Mouse (Mus musculus): Measurements from ENCODE around the gene Map3k13. TPM values are rescaled to one million over a fixed set of nuclear protein-coding genes. Genes with fewer than 3 reads are reported as not detected.
"Not testable (repeated sequence)": the region's sequence is repeated elsewhere in the genome, so short reads cannot be mapped to it uniquely, and the experiment has no call there.

The Map3k13 gene
- polyA plus RNA-seq, 1 experiment from 2014 or later = 5.1 TPM

DNA sequence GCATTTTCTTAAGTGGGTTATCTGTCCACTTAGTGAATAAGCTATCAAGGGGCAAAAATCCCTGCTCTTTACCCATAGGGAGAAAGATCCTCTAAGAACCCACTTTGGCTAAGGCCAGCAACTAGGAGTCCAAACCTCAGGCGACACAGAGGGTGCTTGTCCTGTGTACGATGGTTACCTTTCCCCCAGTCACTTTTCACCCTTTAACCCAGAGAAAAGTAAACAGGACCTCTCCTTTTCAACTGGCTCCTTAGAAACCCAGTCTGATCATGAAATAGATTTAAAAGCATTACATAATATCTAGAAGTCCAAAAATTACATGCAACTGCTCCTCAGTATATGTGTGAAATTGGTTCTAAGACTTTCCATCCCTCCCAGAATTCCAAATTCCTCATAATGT is 11.3 kb upstream of the Map3k13 start:
- H3K4me2 ChIP-seq (ENCODE audit: low read length) = no peak overlapping the region
- H3K27ac ChIP-seq (ENCODE audit: low read depth, low read length) = no peak overlapping the region
- 82% methylated on average over 2 of the region's 2 CpGs for WGBS
- H3K9me3 ChIP-seq (ENCODE audit: control insufficient read depth, low read length) = no peaks in the 10 kb centered on the region
- no peak overlapping the region for H3K9ac ChIP-seq (ENCODE audit: low read depth, low read length)
- ATAC-seq = no peak
- no peak overlapping the region for H3K4me3 ChIP-seq (ENCODE audit: low read length)
- H3K36me3 ChIP-seq (ENCODE audit: control insufficient read depth, insufficient read depth, low read length) = no peaks in the 10 kb centered on the region
- peaks cover 4% of the 10 kb centered on the region for H3K4me1 ChIP-seq (ENCODE audit: control insufficient read depth, insufficient read depth, low read depth, low read length)
- H3K27me3 ChIP-seq (replicated peaks; ENCODE audit: control insufficient read depth, insufficient read depth, low read length) = no peaks in the 10 kb centered on the region

DNA sequence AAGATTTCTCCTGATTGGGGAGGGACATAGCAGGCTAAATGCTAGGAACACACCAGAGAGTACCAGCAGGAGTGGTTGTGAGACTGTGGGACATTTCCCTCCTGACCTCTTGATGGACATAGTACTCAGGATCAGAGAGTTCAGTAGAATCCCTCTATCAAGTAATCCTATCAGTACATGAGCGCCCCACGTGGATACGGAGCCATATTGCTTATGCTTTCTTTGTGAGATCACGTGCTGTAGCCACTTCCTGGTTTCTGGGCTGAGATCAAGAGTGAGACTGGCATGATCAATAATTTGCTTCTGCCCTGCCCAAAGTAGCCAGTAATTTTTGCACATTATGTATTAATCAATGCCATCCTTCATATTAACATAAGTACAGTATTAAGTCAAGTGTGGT is 9.1 kb upstream of the Map3k13 start:
- Histone ChIP-seq H3K9me3 (ENCODE audit: control insufficient read depth, low read length) (no peaks in the 10 kb centered on the region), H3K36me3 (ENCODE audit: control insufficient read depth, insufficient read depth, low read length) (no peaks in the 10 kb centered on the region), H3K4me1 (ENCODE audit: control insufficient read depth, insufficient read depth, low read depth, low read length) (peaks cover 9% of the 10 kb centered on the region), H3K4me2 (ENCODE audit: low read length) (no peak overlapping the region), H3K27me3 (replicated peaks; ENCODE audit: control insufficient read depth, insufficient read depth, low read length) (no peaks in the 10 kb centered on the region), H3K4me3 (ENCODE audit: low read length) (no peak overlapping the region), H3K27ac (ENCODE audit: low read depth, low read length) (no peak overlapping the region), H3K9ac (ENCODE audit: low read depth, low read length) (no peak overlapping the region)
- ATAC-seq = no peak
- 71% methylated on average over 4 of the region's 4 CpGs for WGBS

DNA sequence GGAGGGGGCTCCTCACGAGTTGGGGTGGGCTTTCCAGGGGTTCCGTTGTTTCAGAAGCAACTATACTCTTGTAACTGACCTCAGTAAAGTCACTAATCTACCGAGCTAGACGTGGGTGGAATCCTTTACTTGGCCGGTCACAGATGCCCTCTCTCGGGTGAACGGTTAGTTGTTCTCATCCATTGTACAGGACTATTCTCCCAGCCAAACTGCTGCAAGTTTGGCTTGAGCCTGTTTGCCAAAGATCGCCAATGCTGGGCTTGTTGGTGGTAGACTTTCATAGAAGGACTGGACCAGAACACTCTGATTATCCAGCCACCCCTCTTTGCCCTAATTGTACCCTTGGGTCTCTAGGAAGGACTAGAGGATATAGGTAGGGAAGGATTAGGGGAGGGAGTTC is 7.8 kb upstream of the Map3k13 start:
- no peak overlapping the region for H3K4me2 ChIP-seq (ENCODE audit: low read length)
- no peak for ATAC-seq
- H3K27ac ChIP-seq (ENCODE audit: low read depth, low read length) = no peak overlapping the region
- H3K9me3 ChIP-seq (ENCODE audit: control insufficient read depth, low read length) = no peaks in the 10 kb centered on the region
- no peaks in the 10 kb centered on the region for H3K27me3 ChIP-seq (replicated peaks; ENCODE audit: control insufficient read depth, insufficient read depth, low read length)
- peaks cover 9% of the 10 kb centered on the region for H3K4me1 ChIP-seq (ENCODE audit: control insufficient read depth, insufficient read depth, low read depth, low read length)
- no peaks in the 10 kb centered on the region for H3K36me3 ChIP-seq (ENCODE audit: control insufficient read depth, insufficient read depth, low read length)
- no peak overlapping the region for H3K9ac ChIP-seq (ENCODE audit: low read depth, low read length)
- no peak overlapping the region for H3K4me3 ChIP-seq (ENCODE audit: low read length)
- WGBS = 84% methylated on average over 8 of the region's 8 CpGs

DNA sequence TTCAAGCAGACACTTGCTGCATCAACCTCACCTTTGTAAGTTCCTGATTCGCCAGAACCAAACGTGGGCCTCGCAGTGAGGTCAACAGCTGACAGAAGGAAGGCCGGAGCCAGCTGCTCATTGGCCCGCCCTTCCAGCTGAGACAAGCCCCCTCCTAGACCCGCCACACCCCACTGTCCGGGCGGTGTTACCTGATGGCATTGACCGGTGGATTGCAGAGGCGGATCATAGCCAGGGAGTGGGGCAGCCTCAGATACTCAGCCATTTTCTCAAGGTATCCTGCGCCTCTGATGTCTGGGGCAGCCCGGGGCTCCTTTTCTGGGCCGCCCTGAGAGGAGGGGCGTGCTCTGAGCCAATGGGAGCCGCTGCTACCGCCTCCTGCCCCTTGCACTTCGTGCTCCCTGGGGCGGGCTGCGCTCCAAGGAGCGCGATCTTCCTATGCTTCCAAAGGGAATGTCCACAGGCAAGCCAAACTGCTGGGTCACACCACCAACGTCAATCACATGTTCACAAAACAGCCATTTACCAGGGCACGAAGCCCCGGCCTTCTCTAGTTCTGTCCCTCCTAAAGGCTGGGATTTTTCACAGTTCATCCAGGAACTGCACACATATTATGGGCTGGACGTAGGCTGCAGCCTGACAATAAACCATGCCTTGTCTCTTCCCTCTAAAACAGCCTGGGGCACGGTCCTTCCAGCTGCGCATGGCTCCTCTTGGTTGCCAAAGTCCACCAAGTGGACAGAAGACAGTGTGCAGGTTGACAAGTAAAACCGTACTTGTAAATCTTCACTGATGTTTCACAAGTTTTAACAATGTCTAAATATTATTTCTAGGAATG is 6.4 kb upstream of the Map3k13 start, which contains the start of gene Ehhadh:
TSS of gene Ehhadh (minus strand) at position 292 of the 838 bp plus-strand sequence.
- peaks cover 9% of the 10 kb centered on the region for H3K4me1 ChIP-seq (ENCODE audit: control insufficient read depth, insufficient read depth, low read depth, low read length)
- peak; percentile 93 for ATAC-seq
- no peaks in the 10 kb centered on the region for H3K36me3 ChIP-seq (ENCODE audit: control insufficient read depth, insufficient read depth, low read length)
- H3K9ac ChIP-seq (ENCODE audit: low read depth, low read length) = peak within 1 kb of the TSS; percentile 67
- WGBS = 9% methylated on average over 28 of the region's 28 CpGs
- H3K9me3 ChIP-seq (ENCODE audit: control insufficient read depth, low read length) = no peaks in the 10 kb centered on the region
- no peaks in the 10 kb centered on the region for H3K27me3 ChIP-seq (replicated peaks; ENCODE audit: control insufficient read depth, insufficient read depth, low read length)
- H3K4me3 ChIP-seq (ENCODE audit: low read length) = peak within 1 kb of the TSS; percentile 54
- peak within 1 kb of the TSS; percentile 71 for H3K4me2 ChIP-seq (ENCODE audit: low read length)
- 0 out of 2 replicates have a peak within 1 kb of the TSS, but pooled peaks have one; percentile 16 for H3K27ac ChIP-seq (ENCODE audit: low read depth, low read length)

DNA sequence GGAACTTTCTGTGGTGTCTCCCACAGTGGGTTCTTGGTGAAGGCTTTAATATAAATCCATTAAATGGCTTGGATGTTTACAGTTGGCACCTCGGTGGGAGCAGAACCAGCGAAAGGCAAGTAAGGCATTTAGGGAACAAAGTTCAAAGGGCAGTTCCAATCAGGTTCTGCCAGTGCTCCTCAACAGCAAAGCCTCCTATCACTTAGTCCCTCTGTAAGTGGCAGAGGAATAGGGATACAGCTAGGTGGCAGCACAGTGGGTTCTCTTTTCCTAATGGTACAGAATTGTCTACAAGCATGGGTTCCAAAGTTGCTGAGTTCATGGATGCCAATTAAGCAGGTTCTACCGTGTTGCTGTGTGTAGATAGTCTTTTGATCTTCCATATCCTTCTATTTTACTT is 5.6 kb upstream of the Map3k13 start:
- H3K4me1 ChIP-seq (ENCODE audit: control insufficient read depth, insufficient read depth, low read depth, low read length) = peaks cover 11% of the 10 kb centered on the region
- no peaks in the 10 kb centered on the region for H3K9me3 ChIP-seq (ENCODE audit: control insufficient read depth, low read length)
- no peak overlapping the region for H3K4me3 ChIP-seq (ENCODE audit: low read length)
- WGBS = 57% methylated on average over 3 of the region's 3 CpGs
- H3K27ac ChIP-seq (ENCODE audit: low read depth, low read length) = no peak overlapping the region
- H3K4me2 ChIP-seq (ENCODE audit: low read length) = no peak overlapping the region
- no peak for ATAC-seq
- no peaks in the 10 kb centered on the region for H3K36me3 ChIP-seq (ENCODE audit: control insufficient read depth, insufficient read depth, low read length)
- no peak overlapping the region for H3K9ac ChIP-seq (ENCODE audit: low read depth, low read length)
- no peaks in the 10 kb centered on the region for H3K27me3 ChIP-seq (replicated peaks; ENCODE audit: control insufficient read depth, insufficient read depth, low read length)

DNA sequence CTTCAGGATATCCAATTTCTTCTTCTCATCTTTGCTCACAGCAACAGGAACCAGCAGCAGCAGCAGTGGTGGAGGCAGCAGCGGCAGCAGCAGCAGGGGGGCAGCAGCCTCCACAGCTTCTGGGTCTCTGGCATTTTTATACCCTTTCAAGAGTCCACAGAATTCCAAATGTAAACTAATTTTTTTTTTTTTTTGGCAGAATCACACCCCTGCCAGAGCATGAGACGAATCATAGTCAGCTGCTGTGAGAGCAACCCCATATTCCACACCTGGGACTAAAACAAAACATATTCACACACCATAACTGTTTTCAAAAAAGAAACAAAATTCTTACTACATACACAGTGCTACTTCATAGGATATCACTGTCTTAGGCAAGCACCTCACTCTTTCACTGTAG is 5.0 kb upstream of the Map3k13 start:
- no peak for ATAC-seq
- no peak overlapping the region for H3K9ac ChIP-seq (ENCODE audit: low read depth, low read length)
- H3K4me1 ChIP-seq (ENCODE audit: control insufficient read depth, insufficient read depth, low read depth, low read length) = peaks cover 13% of the 10 kb centered on the region
- 83% methylated on average over 2 of the region's 2 CpGs for WGBS
- H3K9me3 ChIP-seq (ENCODE audit: control insufficient read depth, low read length) = no peaks in the 10 kb centered on the region
- H3K27me3 ChIP-seq (replicated peaks; ENCODE audit: control insufficient read depth, insufficient read depth, low read length) = no peaks in the 10 kb centered on the region
- no peak overlapping the region for H3K4me2 ChIP-seq (ENCODE audit: low read length)
- no peak overlapping the region for H3K27ac ChIP-seq (ENCODE audit: low read depth, low read length)
- H3K4me3 ChIP-seq (ENCODE audit: low read length) = no peak overlapping the region
- no peaks in the 10 kb centered on the region for H3K36me3 ChIP-seq (ENCODE audit: control insufficient read depth, insufficient read depth, low read length)

DNA sequence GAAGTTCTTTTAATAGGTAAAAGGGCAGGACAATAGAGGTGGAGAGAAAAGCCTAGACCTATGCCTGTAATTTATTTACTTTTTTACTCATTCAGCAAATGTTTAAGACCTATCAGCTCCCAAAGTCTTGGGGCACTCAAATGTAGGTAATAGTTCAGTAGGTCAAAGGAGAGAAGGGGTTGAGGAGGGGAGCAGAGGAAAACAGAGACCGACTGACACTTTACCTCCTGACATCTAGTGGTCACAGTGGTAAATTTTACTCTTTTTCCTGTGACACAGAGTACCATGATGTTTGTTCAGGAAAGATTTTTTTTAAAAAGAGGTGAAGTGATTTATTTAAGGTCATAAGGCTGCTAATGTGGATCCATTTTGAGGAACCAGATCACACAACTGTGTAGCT is 3.7 kb upstream of the Map3k13 start:
- no peaks in the 10 kb centered on the region for H3K36me3 ChIP-seq (ENCODE audit: control insufficient read depth, insufficient read depth, low read length)
- H3K4me1 ChIP-seq (ENCODE audit: control insufficient read depth, insufficient read depth, low read depth, low read length) = peaks cover 18% of the 10 kb centered on the region
- H3K4me2 ChIP-seq (ENCODE audit: low read length) = no peak overlapping the region
- no peak overlapping the region for H3K4me3 ChIP-seq (ENCODE audit: low read length)
- no peaks in the 10 kb centered on the region for H3K9me3 ChIP-seq (ENCODE audit: control insufficient read depth, low read length)
- ATAC-seq = no peak
- no peak overlapping the region for H3K27ac ChIP-seq (ENCODE audit: low read depth, low read length)
- WGBS = 22% methylated on average over 1 of the region's 1 CpGs
- no peaks in the 10 kb centered on the region for H3K27me3 ChIP-seq (replicated peaks; ENCODE audit: control insufficient read depth, insufficient read depth, low read length)
- no peak overlapping the region for H3K9ac ChIP-seq (ENCODE audit: low read depth, low read length)

DNA sequence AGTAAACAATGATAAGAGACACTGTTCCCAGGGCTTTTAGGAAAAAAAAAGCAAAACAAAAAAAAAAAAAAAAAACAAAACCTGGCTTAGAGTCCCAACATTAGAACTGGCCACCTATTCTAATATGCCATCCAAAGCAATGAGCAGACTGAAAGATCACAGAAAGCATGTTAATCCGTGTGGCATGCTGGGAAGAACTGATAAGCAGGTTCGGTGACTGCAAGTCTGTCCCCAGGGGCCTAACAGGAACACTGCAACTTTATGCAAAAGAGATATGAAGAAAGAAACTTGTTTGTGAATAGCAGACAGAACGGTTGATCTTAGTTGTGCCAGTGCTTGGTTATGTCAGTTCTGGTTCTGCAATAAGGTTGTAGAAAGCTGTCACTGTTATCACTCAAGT is 2.4 kb upstream of the Map3k13 start:
- Histone ChIP-seq H3K4me3 (ENCODE audit: low read length) (no peak overlapping the region), H3K4me2 (ENCODE audit: low read length) (no peak overlapping the region), H3K36me3 (ENCODE audit: control insufficient read depth, insufficient read depth, low read length) (no peaks in the 10 kb centered on the region), H3K9ac (ENCODE audit: low read depth, low read length) (no peak overlapping the region), H3K4me1 (ENCODE audit: control insufficient read depth, insufficient read depth, low read depth, low read length) (peaks cover 20% of the 10 kb centered on the region), H3K9me3 (ENCODE audit: control insufficient read depth, low read length) (no peaks in the 10 kb centered on the region), H3K27ac (ENCODE audit: low read depth, low read length) (no peak overlapping the region), H3K27me3 (replicated peaks; ENCODE audit: control insufficient read depth, insufficient read depth, low read length) (no peaks in the 10 kb centered on the region)
- ATAC-seq = no peak
- WGBS = 63% methylated on average over 3 of the region's 3 CpGs

DNA sequence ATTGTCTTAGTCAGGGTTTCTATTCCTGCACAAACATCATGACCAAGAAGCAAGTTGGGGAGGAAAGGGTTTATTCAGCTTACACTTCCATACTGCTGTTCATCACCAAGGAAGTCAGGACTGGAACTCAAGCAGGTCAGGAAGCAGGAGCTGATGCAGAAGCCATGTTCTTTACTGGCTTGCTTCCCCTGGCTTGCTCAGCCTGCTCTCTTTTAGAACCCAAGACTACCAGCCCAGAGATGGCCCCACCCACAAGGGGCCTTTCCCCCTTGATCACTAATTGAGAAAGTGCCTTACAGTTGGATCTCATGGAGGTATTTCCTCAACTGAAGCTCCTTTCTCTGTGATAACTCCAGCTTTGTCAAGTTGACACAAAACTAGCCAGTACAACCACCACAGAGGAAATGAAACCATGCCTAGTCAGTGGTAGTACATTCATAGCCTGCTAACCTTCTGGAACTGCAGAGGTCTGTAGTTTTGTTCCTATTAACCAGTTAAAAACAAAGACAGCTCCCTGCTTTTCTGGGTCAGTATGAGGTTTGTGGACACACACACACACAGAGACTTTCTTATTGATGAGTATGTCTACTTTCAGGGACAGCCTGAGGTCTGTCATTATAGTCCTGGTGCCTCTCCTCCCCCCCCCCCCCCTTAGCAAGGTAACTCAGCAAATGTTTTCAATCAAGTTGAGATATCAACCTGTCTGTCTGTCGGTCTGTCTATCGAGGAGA is 901 bp upstream of the Map3k13 start:
- not testable (repeated sequence) for H3K27me3 ChIP-seq (replicated peaks; ENCODE audit: control insufficient read depth, insufficient read depth, low read length); H3K27ac ChIP-seq (ENCODE audit: low read depth, low read length); H3K36me3 ChIP-seq (ENCODE audit: control insufficient read depth, insufficient read depth, low read length); H3K9me3 ChIP-seq (ENCODE audit: control insufficient read depth, low read length); ATAC-seq
- Histone ChIP-seq H3K4me2 (ENCODE audit: low read length) (peak overlapping the region; percentile 77), H3K4me1 (ENCODE audit: control insufficient read depth, insufficient read depth, low read depth, low read length) (peaks cover 11% of the 10 kb centered on the region), H3K9ac (ENCODE audit: low read depth, low read length) (peak overlapping the region; percentile 90), H3K4me3 (ENCODE audit: low read length) (peak overlapping the region; percentile 97)
- WGBS = 33% methylated on average over 2 of the region's 2 CpGs

Measured in hindbrain, embryonic 16.5 days (tissue).